Mouse (Mus musculus) frontal cortex, postnatal 10 days (tissue): Measurements from ENCODE around the gene Slc35d2.

ENCODE experiments used
- DNase-seq, 2 experiments: peaks; one replicate each; pipeline ENCODE4 v3.0.0; 2022; ENCODE audit warnings: low spot score in 2 of 2, mixed read lengths in 1 of 2

The Slc35d2 gene

DNA sequence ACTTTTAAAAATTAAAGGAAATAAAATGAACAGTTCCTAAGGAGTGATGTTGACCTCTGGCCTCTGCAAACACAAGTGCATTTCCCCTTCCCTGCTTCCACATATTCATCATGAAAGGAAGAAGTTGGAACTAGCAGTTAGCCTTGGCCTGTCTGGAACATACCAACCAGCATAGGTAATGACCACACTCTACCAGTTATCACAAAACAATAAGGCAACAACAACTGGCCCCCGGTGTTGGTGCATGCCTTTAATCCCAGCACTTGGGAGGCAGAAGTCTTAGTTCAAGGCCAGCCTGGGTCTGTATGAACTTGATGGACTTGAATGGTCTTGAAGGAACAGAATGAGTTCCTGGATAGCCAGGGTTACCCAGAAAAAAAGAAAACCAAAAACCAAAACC is 18.7 kb downstream of the Slc35d2 start:
- no peak for DNase-seq

DNA sequence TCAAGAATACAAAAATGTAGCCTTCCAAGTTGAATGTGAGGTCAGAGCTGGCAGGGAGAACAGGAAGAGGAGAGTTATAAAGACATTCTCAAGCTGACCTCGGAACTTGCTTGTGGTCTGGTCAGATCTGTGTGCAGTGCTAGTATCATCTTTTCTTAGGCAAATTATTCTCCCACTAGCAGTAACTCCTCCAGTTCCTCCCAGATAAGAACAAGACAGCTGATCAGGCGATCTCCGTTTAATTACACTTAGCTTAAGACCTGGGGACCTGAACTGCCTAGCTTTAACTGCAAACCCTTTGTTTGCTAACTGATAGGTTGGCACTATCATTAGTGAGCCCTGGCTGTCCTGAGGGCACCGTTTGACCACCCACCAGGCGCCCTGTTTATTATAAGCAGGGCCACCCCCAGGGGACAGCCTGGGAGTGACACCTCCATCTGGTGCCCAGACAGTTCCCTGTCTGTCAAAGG is 20.8 kb downstream of the Slc35d2 start:
- DNase-seq = no peak

DNA sequence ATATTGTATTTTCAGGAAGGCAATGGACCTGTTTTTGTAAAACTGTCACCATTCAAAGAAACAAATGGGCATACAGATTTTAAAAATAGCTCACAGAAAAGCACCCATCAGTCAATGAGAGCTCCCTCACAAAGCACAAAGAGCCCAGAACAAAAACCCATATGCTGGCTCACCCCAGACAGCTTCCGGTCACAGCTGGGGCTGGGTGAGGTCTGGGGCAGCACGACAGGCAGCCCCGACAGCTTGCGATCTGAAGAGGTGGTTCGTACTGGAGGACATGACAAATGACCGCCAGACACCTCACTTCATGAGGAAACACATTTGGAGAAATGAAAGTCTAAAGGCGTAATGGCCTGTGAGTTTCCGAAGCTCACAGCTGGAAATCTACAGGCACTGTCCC is 21.6 kb downstream of the Slc35d2 start:
- DNase-seq = no peak

DNA sequence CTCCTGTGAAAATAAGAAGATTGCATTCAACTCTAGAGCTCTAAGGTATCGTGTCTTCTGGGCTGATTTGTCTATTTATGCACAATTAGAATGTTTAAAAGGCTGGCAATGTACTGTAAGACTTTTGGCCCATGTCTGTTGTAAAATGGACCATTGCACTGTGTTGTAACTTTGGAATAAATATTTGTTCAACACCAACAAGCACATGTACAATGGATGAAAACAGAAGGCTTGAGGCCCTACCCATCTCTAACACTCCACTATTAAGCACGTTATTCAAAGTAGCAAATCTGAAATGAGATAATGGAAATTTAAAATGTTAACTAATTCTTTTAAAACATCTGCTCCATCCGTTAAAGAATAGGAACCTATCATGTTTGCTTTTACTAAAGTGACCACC is 22.1 kb downstream of the Slc35d2 start:
- no peak for DNase-seq

DNA sequence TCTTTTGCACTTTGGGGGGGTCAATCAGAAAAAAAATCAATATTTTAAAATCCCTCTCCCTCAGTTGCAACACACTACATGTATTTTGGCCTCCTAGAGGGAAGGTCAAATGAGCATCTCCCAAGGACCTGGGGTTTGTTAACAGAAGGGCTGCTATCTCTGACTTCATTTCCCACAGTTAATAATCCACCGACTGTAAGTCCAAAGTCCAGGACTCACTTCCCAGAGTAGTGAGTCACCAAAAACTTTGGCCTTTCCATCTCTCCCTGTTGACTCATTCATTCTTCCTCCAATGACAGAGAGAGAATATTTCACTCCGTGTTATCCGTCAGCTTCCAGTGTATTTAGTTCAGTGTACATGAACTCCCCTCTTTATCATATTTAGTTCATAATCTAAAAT is 23.5 kb downstream of the Slc35d2 start:
- no peak for DNase-seq

DNA sequence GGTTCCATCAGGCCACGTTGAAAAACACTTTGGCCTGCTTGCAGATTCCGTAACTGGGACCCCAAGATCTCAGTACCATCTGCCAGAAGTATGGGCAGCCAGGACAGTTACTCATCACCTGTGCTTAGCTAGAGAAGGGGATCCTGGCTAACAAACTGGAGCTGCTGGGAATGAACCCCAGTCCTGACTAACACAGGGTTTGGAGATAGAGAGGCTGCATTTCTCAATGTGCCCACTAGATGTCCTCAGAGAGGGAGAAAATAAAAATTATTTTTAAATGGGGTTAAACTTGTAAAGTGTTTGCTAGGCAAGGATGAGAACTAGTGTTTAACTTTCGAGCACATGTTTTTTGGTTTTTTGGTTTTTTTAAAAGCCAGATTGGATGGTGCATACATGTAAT is 29.0 kb downstream of the Slc35d2 start:
- peak in 1 of 2 experiments; percentile 21 for DNase-seq

DNA sequence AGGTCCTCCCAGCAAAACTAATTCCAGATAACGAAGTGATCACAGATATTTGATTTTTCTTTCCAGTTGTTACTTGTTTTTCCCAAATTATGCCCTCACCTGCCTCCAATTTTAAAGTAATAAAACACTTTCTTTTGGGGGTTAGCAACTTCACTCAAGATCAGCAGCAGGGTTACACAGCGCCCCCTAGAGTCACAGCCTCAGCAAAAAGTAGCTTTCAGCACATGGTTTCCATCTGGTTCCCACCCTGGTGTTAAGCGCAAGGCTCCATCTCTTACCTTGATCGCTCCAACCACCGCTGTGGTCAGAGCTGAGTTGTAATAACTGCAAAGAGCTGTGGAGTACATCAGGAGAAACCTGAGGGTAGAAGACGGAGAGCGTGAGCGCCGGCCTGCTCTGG is 30.2 kb downstream of the Slc35d2 start:
- DNase-seq = no peak

DNA sequence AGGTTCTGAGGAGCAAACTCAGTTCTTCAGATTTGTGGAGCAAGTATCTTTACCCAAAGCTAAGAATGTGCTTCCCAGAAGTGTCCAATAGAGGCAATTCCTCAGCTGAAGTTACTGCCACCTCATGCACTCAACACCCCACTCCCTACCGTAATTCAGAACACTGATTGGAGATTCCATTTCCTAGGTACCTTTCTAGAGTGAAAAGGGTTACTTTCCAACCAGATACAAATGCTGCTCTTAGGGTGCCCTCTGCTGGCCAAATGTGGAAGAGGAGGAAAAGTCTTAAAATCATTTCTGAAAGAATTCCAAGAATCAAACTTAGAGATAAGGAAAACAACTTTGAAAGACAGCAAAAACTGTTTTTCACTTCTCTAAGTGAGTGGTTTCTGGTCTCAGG is 35.8 kb downstream of the Slc35d2 start:
- peak; percentile 14 to 68 for DNase-seq

DNA sequence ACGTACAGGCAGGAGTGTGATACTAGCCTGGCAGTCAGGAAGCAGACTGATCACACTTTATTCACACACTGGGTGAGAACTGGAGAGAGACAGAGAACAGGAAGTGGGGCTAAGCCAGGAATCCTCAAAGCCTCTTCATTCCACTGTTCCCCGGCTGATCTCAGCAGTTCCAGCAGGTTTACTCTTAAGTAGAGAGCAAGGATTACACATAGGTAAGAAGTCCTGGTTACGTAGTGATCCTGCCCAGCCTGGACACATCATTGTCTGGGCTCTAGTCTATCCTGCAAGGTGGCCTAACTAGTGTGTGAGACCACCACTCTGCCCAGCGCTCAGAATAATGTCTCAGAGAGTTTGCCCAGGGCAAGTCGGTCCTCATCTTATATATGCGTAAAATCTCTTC is 36.4 kb downstream of the Slc35d2 start:
- no peak for DNase-seq

DNA sequence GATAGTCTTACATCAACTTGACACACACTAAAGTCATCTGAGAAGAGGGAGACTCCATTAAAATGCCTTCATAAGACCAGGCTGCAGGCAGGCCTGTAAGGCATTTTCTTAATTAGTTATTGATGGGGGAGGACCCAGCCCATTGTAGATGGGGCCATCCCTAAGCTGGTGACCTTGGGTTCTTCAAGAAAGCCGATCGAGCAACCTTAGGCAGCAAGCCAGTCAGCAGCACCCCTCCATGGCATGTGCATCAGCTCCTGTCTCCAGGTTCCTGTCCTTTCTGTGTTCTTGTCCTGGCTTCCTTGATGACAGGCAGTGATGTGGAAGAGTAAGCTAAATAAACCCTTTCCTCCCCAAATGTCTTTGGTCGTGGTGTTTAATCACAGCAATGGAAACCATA is 37.0 kb downstream of the Slc35d2 start:
- no peak for DNase-seq

DNA sequence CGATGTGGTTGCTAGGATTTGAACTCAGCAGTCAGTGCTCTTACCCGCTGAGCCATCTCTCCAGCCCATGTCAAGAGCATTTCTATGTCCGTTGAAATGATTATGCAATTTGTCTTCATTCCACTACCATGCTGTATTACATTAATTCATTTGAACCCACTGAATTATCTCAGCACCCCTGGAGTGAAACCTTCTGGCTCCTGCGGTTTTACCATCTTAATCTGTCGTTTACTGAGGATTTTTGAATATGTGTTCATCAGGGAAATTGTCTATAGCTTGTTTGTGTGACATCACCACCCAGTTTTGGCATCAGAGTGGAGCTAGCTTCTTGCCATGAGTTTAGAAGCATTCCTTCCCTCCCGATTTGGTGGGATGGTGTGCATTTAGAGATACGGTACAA is 38.2 kb downstream of the Slc35d2 start:
- no peak for DNase-seq

DNA sequence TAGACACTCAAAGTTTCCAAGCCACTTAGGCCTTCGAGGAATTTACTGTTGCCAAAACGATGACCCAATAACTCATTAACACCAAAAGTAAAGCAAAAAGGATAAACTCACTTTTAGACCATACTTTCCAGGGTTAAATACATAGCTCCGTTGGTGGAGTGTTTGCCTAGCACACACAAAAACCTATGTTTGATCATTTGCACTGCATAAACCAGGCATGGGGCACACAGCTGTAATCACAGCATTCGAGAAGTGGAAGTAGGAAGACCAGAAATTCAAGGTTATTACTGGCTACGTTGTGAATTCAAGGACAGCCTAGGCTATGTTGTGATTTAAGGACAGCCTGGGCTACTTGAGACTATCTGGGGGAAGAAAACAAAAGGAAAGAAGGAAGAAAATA is 38.9 kb downstream of the Slc35d2 start:
- no peak for DNase-seq

DNA sequence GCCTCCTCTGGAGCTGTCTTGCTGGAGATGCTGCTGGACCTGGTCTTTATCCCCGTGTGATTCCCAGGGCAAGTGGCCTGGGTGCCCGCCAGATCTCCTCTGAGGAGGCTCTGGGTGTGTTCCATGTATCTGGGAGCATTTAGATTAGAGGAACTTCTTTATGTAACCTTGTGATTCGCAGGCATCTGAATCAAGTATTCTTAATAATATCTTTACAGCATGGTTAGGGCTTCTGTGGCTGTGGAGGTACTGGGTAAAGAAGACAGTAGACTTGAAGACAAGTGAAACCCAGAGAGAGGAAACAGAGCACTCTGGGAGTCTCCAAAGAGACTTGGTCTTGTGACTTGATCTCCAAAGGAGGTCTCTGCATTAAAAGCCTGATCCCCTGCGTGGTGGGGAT is 40.0 kb downstream of the Slc35d2 start, which contains the start of gene Hsd17b3:
TSS of gene Hsd17b3 (minus strand) at position 101 of the 400 bp plus-strand sequence.
- DNase-seq = no peak

DNA sequence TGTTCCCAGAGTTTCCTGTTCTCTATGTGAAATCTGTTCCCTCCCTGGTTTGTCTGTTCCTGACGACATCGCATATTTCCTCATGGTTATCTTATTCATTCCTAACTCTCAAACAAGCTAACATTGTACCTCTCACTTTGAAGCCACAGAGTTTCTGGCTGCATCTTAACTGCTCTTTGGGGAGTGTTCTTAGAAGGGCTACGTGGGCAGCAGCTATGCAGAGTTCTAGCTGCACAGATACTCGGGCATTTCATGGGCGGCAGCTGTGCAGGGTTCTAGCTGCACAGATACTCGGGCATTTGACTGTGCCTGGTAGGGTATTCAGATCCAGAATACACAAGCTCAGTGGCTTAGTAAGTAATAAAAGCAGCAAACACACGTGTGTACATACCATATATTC is 41.1 kb downstream of the Slc35d2 start:
- DNase-seq = no peak

DNA sequence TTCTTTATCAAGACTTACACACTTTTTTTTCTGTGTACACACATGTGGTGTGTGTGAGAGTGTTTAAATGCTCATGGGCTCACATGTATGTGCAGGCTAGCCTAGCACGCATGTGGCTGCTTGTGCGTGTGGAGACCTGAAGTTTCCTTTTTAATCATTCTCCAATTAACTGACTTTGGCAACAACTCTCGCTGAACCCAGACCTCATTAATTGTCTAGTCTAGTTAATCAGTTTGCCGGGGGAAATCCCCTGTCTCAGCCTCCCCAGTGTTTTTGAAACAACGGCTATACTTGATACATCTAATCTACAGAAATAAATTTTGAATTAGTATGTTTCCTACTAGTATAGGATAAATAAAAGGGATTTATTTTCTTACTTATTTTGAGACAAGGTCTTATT is 43.1 kb downstream of the Slc35d2 start:
- no peak for DNase-seq

DNA sequence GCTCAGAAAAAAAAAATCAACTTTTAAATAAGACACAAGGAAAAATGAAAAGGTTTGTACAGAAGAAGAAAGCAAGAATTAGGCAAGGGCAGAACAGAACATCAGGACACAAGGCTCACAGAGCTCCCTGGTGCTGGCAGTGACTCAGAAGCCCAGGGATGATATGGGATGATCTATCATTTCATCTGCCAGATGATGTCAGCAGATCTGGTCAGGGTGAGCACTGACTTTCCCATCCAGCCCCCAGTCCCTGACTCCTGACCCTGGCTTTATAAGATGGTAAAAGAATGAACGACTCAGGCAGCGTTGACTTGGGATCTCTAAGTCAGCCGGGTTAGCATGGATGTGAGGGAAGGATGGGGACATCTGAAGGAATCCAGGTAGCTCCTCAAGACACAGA is 45.8 kb downstream of the Slc35d2 start:
- DNase-seq = no peak

DNA sequence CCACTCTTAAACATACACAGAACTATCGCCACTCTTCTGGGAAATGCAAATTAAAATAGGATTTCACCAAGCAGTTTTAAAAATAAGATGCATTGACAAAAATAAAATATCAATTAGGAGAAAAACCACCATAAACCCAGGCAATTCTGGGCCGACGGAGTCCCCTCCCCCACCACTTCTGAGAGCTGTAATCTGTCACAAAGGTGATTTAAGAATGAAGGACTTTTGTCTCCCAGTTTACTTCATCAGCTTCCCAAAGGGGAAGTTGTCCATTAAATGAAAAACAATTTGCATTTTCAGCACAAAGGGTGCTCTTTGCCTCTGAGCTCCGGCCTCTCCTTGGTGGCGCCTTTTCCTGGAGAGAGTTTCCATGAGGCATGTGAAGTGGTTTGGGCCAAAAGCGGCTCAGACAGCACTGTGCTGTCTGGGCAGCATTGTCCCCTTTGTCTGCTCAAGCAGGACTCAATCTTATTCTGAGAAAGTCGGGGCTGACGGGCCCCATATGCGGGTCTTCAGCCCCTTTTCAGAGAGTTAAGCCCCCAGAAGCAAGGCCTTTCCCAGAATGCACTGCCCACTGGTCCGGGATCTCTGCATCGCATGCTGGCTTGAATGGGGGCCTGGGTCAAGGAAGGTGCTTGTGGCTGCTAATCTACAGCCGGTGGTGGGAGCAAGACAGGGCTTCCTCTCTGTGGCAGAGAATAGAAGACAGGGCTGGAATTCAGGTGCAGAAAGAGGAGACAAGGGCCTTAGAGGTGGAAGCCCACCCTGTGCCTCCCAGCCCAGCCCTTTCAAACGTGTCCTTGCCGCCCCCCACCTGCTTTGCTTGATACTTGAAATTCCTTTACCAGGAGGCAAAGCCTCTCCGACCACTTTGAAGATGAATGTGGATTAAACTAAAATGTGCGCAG is 47.9 kb downstream of the Slc35d2 start:
- no peak for DNase-seq

DNA sequence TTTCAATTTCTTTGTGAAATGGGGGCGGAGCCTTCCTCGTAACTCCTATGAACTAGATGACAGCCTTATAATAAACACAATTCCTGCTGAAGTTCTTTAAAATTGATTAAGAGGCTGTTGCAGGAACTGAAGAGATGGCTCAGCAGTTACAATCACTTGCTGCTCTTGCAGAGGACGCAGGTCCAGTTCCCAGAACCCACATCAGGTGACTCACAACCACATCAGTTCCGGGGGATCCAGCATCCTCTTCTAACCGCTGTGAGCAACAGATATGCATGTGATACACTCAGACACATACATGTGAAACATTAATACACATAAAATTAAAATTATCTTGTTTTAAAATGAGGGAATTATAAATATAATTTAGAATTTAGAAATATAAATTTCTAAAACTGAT is 51.6 kb downstream of the Slc35d2 start:
- no peak for DNase-seq

DNA sequence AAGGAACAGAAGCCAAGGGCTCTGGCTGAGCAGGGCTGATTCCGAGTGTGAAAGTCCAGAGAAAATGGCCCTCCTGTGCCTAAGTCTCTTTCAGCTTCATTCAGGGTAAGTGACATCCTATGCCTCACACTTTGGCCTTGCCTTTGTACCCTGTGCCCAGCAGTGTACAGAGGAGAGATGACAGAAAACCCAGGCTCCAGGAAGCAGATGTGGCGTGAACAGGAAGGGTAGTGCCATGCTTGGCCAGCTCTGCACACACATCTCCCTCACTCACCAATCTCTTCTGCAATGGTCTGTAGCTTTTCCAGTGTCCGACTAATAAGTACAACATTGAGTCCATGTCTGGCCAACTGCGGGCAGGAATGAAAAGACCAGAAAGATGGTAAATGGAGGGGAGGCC is 53.1 kb downstream of the Slc35d2 start:
- DNase-seq = no peak

DNA sequence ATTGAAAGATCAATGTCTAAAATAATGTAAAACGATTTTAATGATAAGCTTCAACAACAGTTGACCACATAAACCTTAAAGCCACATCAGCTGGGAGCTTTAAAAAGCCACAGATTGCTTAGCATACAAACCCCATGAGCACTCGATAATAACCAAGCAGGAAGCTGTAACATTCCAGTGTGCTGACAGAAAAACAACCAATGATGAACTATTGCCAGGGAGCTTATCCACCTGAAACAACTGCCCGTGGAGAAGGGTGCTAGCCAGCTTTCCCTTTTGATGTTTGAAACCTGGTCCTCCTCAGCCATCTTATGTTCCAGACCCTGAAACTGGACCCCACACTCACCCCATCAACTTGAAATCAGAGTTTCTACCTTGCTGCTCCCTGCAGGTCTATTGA is 62.5 kb downstream of the Slc35d2 start:
- DNase-seq = no peak

DNA sequence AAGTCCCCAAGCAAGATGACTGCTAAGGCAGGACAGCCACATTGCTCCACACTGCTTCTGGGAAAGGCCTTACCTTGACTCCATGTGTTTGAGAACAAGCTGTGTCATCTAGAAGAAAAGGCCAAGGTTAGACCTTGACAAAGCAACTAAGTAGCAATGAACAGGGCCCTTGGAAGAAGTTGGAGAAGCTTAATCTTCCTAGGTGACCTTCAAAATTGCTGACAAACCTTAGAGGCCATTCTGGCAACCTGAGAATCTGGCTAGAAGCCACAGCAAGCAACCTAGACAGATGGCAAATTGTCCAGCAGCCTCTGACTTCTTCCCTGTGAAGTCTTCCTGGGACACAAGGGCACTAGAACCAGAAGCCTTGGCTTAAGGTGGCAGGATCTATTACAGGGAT is 64.9 kb downstream of the Slc35d2 start:
- no peak for DNase-seq

DNA sequence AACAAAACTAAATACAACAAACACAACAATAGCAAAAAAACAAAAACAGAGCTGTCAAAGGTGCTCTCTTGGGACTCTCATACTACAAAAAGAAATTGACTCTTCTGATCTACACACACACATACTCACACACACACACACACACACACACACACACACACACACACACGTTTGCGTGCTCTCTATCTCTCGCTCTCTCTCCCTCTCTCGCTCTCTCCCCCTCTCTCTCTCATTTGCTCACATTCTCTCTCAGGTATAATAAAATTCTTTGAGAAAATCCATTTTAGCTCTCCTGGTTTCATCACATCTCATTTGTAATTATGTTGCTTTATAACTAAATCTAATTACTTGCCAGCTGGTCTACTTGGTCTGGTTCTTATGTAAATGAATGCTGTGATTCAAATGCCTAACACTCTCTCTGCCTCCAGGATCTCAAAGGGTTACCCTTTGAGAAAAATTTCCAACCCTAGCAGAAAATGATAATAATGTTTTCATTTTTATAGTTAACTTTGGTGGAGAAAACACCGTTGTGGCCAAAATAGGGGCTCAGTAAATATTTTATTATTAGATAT is 68.1 kb downstream of the Slc35d2 start:
- DNase-seq = no peak

DNA sequence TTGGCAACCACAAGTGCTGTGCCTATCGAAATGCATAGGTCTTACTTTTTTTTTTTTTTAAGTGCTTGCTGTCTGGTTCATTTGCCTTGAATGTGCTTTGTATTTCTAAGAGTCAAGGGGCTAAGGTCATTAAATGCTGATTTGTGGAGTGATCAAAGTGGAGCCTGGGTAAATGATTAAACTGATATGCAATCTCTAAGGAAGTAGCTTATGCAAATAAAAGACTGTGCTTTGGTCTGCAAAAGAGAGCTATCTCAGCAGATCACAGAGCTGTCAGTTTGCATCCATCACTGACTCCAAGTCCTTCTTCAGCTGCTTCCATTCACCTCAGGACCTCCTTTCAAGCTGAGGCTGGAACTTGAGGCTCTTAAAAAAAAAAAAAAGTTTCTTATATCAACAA is 75.2 kb downstream of the Slc35d2 start:
- no peak for DNase-seq
